Mouse (Mus musculus) neural tube, embryonic 13.5 days (tissue): ENCODE data around the gene Akap5. TPM values are rescaled to one million over a fixed set of nuclear protein-coding genes. Genes with fewer than 3 reads are reported as not detected.

Source experiments
- ATAC-seq: fragments of 200-750 bp; cut with Nextera tagmentation; 2 replicates; pipeline ENCODE4 v1.8.0; 2017; ENCODE audit warnings: low read depth, mild to moderate bottlenecking, moderate TSS enrichment, moderate library complexity
- H3K27ac ChIP-seq: fragments of 300-500 bp; sonication (generic); replicated peaks from 2 replicates; pipeline ENCODE4 v1.5.1; 2015; ENCODE audit warnings: moderate library complexity, mild to moderate bottlenecking, inconsistent platforms
- H3K27me3 ChIP-seq: fragments of 300-500 bp; sonication (generic); 2 replicates; pipeline ENCODE4 v1.6.1; 2015; ENCODE audit warnings: mild to moderate bottlenecking, inconsistent platforms
- H3K36me3 ChIP-seq: fragments of 300-500 bp; sonication (generic); 2 replicates; pipeline ENCODE4 v1.6.1; 2015; ENCODE audit warnings: mild to moderate bottlenecking, inconsistent platforms
- H3K4me1 ChIP-seq: fragments of 300-500 bp; sonication (generic); replicated peaks from 2 replicates; pipeline ENCODE4 v1.6.1; 2015; ENCODE audit warnings: inconsistent platforms
- H3K4me2 ChIP-seq: fragments of 300-500 bp; sonication (generic); 2 replicates; pipeline ENCODE4 v1.6.1; 2015; ENCODE audit warnings: inconsistent platforms, mild to moderate bottlenecking, moderate library complexity
- H3K4me3 ChIP-seq: fragments of 300-500 bp; sonication (generic); 2 replicates; pipeline ENCODE4 v1.5.1; 2015; ENCODE audit warnings: mild to moderate bottlenecking, inconsistent platforms
- H3K9ac ChIP-seq: fragments of 300-500 bp; sonication (generic); 2 replicates; pipeline ENCODE4 v1.6.1; 2015; ENCODE audit warnings: moderate library complexity, mild to moderate bottlenecking, inconsistent platforms
- H3K9me3 ChIP-seq: fragments of 300-500 bp; sonication (generic); 2 replicates; pipeline ENCODE4 v1.6.1; 2016; ENCODE audit warnings: inconsistent platforms
- WGBS: fragments of 180-500 bp; shearing (Covaris S2); methylation state at CpG from one replicate; pipeline ENCODE4 v1.1.7; 2015; 5-methylcytosine and 5-hydroxymethylcytosine counted together
- polyA plus RNA-seq: library from polyadenylated mRNA; unstranded; fragments of >200 nt; fragmentation: Nextera tagmentation; extraction: Ambion mirVana; gene quantifications from 2 replicates; pipeline ENCODE4 v1.2.1, GENCODE M21; 2015

Gene Akap5
- polyA plus RNA-seq, 1 experiment from 2014 or later = 7.4 TPM

DNA sequence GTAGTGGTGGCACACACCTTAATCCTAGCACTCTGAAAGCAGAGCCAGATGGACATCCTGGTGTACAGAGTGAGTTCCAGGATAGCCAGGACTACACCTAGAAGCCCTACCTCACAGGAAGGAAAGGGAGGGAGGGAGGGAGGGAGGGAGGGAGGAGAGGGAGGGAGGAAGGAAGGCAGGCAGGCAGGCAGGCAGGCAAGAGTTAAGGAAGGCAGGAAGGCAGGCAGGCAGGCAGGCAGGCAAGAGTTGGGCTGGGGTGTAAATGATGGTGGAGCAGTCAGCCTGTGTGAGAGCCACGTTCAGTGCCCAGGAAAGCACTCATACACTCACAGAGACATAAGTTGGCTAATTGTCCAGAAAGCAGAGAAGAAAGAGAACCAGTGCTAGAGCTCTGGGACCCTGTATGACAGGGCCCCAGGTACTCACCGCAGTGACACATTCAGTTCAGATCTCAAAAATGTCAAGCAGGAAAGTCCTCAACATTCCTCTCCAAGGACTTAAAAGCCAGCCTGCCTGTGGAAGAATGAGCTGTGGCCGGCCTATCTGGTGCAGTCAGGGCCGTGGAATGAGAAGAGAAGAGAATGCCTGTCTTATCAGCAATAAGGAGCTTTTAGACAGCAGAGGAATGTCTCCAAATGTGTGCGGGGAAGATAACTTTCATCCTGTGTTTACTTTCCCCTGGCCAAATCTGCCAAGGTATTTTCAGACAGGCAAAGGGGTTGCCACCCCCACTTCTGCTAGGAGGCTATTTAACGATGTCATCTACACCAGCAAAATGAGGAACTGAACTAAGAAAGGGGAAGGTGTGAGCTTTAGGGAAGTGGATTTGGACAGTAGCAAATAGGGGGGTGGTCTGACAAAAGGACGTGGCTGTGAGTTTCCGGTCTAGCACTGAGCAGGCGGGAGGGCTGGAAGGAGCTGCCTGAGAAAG, 6.1 kb upstream of the Akap5 start:
- Histone ChIP-seq H3K9ac (no peak overlapping the region), H3K27me3 (no peaks in the 10 kb centered on the region), H3K36me3 (peaks cover 33% of the 10 kb centered on the region; the same call in 1 of the 2 replicates), H3K9me3 (no peaks in the 10 kb centered on the region), H3K4me3 (no peak overlapping the region), H3K4me2 (no peak overlapping the region), H3K27ac (no peak overlapping the region), H3K4me1 (no peaks in the 10 kb centered on the region)
- ATAC-seq = no peak
- WGBS = 83% methylated on average over 9 of the region's 9 CpGs

DNA sequence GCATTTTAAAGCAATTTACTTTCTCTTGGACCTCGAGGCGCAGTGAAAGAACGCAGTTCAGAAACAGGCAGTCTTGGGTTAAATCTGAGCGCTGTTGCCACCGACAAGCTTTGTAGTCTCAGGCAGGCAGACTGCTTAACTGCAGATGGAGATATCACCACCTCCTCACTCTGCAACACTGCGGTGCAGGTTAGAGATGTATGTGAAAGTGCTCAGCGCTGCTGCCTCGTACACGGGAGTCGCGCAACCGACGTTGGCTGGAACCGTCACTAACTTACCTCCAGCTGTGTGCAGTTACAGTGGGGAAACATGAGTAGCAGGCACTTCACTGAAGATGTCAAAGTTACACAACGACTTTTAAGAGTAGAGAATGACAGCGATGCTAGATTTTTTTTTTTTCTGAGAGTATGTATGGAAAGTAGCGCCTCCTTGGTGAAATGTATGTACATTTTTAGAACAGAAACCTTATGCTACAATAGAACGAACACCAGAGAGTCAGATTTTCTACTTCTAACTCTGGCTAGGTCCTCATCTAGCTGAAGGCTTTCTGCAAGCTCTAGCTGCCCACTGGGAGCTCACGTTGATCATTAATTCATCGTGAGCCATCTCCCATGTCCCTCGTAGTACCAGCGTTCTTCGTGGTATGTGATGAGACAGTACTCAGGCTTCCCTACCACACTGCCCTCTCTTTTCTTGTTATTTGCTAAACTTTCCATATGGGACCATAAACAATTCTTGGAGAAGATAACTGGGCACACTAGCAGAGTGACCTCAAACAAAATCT, 1.9 kb downstream of the Akap5 start:
- ATAC-seq = no peak
- no peak overlapping the region for H3K4me2 ChIP-seq
- H3K27me3 ChIP-seq = peaks cover 8% of the 10 kb centered on the region
- no peak overlapping the region for H3K27ac ChIP-seq
- H3K9me3 ChIP-seq = no peaks in the 10 kb centered on the region
- peaks cover 9% of the 10 kb centered on the region for H3K4me1 ChIP-seq
- peaks cover 18% of the 10 kb centered on the region; the same call in 1 of the 2 replicates for H3K36me3 ChIP-seq
- H3K4me3 ChIP-seq = no peak overlapping the region
- WGBS = 90% methylated on average over 23 of the region's 23 CpGs
- H3K9ac ChIP-seq = no peak overlapping the region

DNA sequence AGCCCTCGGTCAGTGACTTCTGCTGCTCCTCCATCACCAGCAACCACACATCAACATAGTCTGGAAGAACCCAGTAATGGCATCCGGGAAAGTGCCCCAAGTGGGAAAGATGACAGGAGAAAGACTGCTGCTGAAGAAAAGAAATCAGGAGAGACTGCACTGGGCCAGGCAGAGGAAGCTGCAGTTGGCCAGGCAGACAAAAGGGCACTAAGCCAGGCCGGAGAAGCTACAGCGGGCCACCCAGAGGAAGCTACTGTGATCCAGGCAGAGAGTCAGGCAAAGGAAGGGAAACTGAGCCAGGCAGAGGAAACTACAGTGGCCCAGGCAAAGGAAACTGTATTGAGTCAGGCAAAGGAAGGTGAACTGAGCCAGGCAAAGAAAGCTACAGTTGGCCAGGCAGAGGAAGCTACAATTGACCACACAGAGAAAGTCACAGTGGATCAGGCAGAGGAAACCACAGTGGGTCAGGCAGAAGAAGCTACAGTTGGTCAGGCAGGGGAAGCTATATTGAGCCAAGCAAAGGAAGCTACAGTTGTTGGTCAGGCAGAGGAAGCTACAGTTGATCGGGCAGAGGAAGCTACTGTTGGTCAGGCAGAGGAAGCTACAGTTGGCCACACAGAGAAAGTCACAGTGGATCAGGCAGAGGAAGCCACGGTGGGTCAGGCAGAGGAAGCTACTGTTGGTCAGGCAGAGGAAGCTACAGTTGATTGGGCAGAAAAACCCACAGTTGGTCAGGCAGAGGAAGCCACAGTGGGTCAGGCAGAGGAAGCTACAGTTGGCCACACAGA, 4.1 kb downstream of the Akap5 start:
- Histone ChIP-seq H3K4me1 (peaks cover 9% of the 10 kb centered on the region), H3K36me3 (peaks cover 18% of the 10 kb centered on the region; the same call in 1 of the 2 replicates), H3K27ac (no peak overlapping the region), H3K9ac (no peak overlapping the region), H3K9me3 (no peaks in the 10 kb centered on the region), H3K4me2 (no peak overlapping the region), H3K27me3 (peaks cover 8% of the 10 kb centered on the region), H3K4me3 (no peak overlapping the region)
- no peak for ATAC-seq
- 87% methylated on average over 6 of the region's 6 CpGs for WGBS

DNA sequence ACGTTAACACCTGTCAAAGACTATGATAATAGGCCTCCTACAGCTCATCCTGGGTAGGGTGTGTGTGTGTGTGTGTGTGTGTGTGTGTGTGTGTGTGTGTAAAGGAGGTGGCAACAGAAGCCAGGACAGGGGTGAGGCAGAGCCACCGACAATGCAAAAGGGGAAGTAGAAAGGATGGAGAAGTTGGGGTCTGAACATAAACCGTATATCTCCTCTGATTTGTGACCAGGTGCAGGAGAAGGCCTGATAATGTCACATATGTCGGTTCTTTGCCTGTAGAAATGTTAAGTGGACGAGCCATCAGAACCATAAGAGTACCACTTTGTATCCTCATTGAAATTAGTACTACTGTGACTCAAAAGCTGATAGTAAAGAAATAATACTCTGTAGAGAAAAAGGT, 9.0 kb downstream of the Akap5 start:
- 89% methylated on average over 5 of the region's 5 CpGs for WGBS
- no peak overlapping the region for H3K4me3 ChIP-seq
- no peak for ATAC-seq
- 0 out of 2 replicates have a peak, but pooled peaks cover 8% of the 10 kb centered on the region for H3K36me3 ChIP-seq
- H3K9ac ChIP-seq = no peak overlapping the region
- H3K27ac ChIP-seq = no peak overlapping the region
- H3K4me1 ChIP-seq = no peaks in the 10 kb centered on the region
- no peak overlapping the region for H3K4me2 ChIP-seq
- no peaks in the 10 kb centered on the region for H3K9me3 ChIP-seq
- H3K27me3 ChIP-seq = no peaks in the 10 kb centered on the region

DNA sequence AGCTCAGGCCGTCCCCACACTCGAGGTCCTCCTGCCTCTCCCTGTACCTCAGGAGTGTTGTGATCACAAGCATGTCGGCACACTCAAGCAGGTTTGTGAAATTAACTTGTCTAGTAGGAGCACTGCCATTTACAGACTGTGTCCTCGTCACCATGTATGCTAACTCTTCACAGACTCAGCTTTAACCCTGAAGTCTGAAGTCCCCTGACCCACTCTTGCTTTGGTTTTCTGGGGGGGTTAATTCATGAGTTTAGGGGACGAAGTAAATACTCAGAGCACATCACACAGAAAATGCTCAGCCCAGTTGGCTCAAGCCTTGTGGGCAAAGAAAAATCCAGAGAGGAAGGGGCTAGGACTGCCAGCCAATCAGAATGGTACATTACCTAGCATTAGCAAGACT, 10.9 kb downstream of the Akap5 start:
- no peaks in the 10 kb centered on the region for H3K9me3 ChIP-seq
- no peak overlapping the region for H3K4me2 ChIP-seq
- no peaks in the 10 kb centered on the region for H3K27me3 ChIP-seq
- ATAC-seq = no peak
- no peaks in the 10 kb centered on the region for H3K36me3 ChIP-seq
- H3K9ac ChIP-seq = no peak overlapping the region
- H3K4me3 ChIP-seq = no peak overlapping the region
- H3K27ac ChIP-seq = no peak overlapping the region
- WGBS = 86% methylated on average over 5 of the region's 5 CpGs
- H3K4me1 ChIP-seq = no peaks in the 10 kb centered on the region

DNA sequence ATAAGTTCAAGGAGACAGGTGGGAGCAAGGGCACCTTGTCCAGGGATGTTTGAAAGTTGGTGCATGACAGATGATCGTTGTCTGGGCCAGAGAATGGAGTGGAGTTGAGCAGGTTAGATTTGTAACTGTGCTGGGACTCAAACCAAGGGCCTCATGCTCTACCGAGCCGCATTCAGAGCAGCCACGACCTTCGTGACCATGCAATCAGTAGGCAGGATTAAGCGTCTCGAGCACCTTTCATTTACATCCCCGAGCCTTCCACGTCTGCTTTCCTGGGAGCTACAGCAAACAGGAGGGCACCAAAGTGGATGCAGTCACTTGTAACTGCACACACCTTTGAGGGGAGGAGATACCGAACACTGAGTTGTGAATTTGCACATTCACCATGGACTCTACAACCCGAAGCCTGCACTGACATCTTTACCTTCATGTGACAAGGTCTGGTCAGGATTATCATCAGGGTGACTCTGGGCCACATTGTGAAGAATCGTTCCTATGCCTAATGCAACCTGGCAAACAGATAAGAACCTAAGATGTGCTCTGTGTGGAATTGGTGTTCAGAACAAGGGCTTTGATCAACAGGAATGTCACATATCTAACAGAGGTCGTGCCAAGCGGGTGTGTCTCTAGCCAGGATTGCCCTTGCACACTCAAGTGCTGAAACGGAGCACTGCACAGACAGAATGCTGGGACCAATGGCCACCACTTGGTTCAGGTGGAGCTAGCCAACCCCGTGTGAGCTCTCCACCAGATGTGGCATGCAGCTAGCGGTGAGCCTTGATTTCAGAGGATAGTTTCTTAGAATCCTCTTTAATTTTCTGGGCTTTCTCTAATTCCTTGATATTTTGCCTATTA, 11.6 kb downstream of the Akap5 start:
- Histone ChIP-seq H3K9me3 (no peaks in the 10 kb centered on the region), H3K4me2 (no peak overlapping the region), H3K27ac (no peak overlapping the region), H3K4me3 (no peak overlapping the region), H3K4me1 (no peaks in the 10 kb centered on the region), H3K36me3 (no peaks in the 10 kb centered on the region), H3K27me3 (no peaks in the 10 kb centered on the region), H3K9ac (no peak overlapping the region)
- 85% methylated on average over 17 of the region's 17 CpGs for WGBS
- ATAC-seq = no peak

DNA sequence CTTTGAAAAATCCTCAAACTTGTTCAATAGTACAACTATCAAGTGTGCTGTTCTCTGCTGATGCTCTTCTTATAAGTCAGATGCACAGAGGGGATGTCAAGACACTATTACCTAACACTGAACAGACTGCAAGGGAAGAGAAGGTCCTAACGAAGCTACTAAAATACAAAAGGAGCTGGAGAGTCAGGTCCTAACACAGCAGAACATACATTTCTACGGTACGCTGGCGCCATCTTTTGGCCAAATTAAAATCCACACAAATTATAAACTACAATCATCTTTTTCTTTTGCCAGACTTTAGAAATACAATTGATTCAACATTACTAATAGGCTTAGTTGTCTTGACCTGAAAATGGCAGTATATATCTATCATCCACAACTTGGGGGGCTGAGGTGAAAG, 16.4 kb downstream of the Akap5 start:
- no peak overlapping the region for H3K27ac ChIP-seq
- no peaks in the 10 kb centered on the region for H3K27me3 ChIP-seq
- H3K36me3 ChIP-seq = no peaks in the 10 kb centered on the region
- H3K4me1 ChIP-seq = no peaks in the 10 kb centered on the region
- H3K9ac ChIP-seq = no peak overlapping the region
- peak; percentile 56; the same call in 1 of the 2 replicates for ATAC-seq
- no peak overlapping the region for H3K4me3 ChIP-seq
- no peaks in the 10 kb centered on the region for H3K9me3 ChIP-seq
- 3% methylated on average over 4 of the region's 4 CpGs for WGBS
- H3K4me2 ChIP-seq = no peak overlapping the region

- Histone ChIP-seq H3K4me3 (no peak overlapping the region), H3K36me3 (peaks cover 29% of the 10 kb centered on the region), H3K4me1 (no peaks in the 10 kb centered on the region), H3K9ac (no peak overlapping the region), H3K27me3 (no peaks in the 10 kb centered on the region), H3K27ac (no peak overlapping the region), H3K9me3 (no peaks in the 10 kb centered on the region), H3K4me2 (no peak overlapping the region)
- WGBS = 86% methylated on average over 5 of the region's 6 CpGs
- ATAC-seq = no peak
Measured at GRCm38 (mm10) chr12:76345759-76346455, 21.2 kb downstream of the Akap5 start.

DNA sequence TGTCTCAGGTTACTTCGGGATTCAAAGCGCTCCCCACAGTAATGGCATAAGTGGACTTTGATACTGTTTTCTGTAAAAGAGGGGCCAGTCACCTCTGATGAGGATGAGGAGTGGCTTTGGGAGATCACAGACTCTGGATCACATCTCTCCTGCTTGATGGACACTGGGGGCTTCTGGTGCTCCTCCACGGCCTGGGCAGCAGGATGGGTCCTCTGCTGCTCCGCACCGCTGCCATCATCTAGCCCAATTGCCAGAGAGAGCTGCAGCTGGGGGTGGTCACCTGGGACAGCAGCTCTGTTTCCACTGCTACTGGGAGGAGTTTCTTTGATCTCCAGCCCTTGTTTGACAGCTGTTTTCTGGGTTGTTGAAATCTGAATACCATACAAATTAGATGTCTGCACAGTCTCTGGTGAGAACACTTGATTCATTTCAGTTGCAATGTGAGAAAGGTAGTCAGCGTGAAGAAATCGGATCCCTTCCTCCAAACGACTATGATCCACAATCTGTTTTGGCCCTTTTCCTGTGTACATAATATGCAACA, 25.1 kb downstream of the Akap5 start:
- ATAC-seq = no peak
- H3K9me3 ChIP-seq = no peaks in the 10 kb centered on the region
- 86% methylated on average over 8 of the region's 8 CpGs for WGBS
- H3K4me2 ChIP-seq = no peak overlapping the region
- H3K27ac ChIP-seq = no peak overlapping the region
- peaks cover 42% of the 10 kb centered on the region for H3K36me3 ChIP-seq
- H3K4me3 ChIP-seq = no peak overlapping the region
- H3K4me1 ChIP-seq = no peaks in the 10 kb centered on the region
- H3K27me3 ChIP-seq = no peaks in the 10 kb centered on the region
- H3K9ac ChIP-seq = no peak overlapping the region

GRCm38 (mm10) chr12:76360868-76361267, 36.2 kb downstream of the Akap5 start:
- ATAC-seq = no peak
- H3K4me3 ChIP-seq = no peak overlapping the region
- WGBS = 45% methylated on average over 1 of the region's 1 CpGs

More at GRCm38 (mm10) chr12:76360868-76361267, 36.2 kb downstream of the Akap5 start:
- H3K9ac ChIP-seq = no peak overlapping the region
- no peaks in the 10 kb centered on the region for H3K9me3 ChIP-seq
- H3K4me2 ChIP-seq = no peak overlapping the region
- H3K4me1 ChIP-seq = peaks cover 8% of the 10 kb centered on the region; the same call in 1 of the 2 replicates
- no peaks in the 10 kb centered on the region for H3K27me3 ChIP-seq
- no peak overlapping the region for H3K27ac ChIP-seq
- H3K36me3 ChIP-seq = no peaks in the 10 kb centered on the region
